Mouse (Mus musculus): ENCODE data around the gene Hs3st3b1.

Gene Hs3st3b1

DNA sequence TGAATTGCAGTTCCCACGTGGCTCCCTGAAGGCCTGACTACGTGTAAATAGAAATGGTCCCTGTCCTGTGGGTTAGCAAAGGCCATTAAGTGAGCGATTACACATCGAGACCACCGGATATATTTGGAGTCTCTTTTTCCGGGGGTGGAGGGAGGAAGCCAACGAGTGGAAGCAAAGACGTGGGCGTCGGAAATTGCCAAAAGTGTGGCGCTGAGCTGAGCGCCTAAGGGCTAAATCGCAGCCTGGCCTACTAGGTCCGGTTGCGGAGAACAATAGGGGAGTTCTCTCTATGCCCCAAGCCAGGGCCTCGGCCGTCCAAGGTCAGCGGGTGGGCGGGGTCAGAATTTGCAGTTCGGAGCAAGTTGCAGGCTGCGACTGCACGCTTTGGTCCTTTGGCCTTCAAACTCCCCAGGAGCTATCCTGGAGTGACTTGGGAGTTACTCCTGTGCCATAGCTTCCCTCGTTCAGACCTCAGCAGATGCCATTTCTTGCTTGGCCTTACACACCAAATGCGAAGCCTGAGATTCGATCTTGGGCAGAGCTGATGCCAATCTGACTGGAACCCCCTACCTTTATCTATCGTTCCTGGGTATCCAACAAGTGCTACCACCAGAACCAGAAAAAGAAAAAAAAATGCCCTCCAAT lies 2.3 kb upstream of the Hs3st3b1 start:
- no peak for DNase-seq (ENCODE audit: extremely low spot score, low read depth, low spot score)

DNA sequence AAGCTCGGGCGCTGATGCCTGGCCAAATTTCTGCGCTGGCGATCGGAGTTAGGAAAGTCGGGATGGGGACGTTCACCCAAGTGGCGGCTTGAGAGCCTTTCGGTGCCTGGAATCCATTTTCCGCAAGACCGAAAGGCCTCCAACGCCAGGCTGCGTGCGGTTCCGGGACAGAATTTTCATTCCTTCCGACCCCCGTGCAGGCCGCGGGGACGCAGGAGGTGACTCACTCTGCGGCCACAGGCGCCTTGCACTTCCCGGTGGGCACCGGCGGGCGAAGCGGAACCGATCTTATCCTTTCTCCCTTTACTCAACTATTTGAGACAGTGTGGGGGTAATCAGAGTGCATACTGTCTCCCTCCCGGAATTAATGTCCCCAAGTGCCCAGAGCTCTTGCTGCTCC lies 1.3 kb upstream of the Hs3st3b1 start:
- no peak for DNase-seq (ENCODE audit: extremely low spot score, low read depth, low spot score)

DNA sequence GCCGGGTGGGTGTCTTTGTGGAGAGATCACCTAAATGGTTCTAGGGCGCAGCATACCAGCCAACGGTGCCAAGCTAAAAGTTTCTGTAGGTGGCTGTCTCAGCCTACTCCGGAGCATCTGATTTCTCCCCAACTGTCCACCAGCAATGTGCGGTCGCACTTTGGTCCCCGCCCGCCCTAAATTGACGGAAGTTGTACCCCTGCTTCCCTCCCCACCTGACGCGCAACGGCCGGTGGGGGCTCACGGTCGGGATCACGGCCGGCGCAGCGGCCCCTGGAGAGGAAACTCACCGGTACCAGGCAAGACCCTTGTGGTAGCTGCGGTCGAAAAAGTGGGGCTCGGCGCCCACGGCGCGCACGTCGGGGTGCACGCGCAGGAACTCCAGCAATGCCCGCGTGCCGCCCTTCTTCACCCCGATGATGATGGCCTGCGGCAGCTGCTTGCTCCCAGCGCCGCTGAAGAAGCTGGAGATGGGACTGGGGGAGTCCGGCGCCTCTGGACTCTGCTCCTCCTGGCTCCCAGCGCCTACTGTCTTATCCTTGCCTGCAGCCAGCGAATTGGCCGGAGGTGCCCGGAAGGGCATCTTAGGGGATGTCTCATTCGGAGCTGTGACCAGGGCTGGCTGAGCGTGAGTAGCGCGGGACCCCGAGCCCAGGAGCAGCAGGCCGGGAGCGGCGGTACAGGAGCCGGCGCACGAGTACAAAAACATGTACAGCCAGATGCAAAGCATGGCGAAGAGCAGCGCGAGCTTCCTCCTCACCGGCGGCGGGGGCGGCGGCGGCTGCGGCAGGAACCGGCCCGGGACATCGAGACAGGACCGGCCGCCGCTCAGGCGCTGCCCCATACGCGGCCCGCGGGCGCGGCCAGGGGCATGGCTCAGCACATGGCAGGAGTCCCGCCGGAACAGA lies 792 bp downstream of the Hs3st3b1 start:
- no peak for DNase-seq (ENCODE audit: extremely low spot score, low read depth, low spot score)

DNA sequence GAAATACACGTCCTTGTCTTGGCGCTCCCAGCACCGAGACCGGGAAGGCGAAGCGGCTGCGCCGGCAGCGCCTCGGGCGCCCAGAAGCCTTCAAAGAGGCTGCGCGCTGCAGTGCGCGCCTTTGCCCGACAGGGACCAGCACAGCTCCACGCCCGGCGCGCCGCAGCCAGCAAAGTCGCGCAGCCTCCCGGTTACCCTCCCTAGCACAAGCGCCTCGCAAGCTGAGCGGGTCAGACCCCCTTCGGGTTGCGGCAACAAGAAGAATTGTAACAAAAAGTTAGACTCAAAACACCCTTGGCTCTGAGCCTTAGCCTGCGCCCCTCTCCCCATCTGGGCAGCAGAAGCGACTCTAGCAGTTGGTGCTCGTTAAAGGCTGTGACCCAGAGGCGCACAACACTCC lies 1.6 kb downstream of the Hs3st3b1 start:
- no peak for DNase-seq (ENCODE audit: extremely low spot score, low read depth, low spot score)

DNA sequence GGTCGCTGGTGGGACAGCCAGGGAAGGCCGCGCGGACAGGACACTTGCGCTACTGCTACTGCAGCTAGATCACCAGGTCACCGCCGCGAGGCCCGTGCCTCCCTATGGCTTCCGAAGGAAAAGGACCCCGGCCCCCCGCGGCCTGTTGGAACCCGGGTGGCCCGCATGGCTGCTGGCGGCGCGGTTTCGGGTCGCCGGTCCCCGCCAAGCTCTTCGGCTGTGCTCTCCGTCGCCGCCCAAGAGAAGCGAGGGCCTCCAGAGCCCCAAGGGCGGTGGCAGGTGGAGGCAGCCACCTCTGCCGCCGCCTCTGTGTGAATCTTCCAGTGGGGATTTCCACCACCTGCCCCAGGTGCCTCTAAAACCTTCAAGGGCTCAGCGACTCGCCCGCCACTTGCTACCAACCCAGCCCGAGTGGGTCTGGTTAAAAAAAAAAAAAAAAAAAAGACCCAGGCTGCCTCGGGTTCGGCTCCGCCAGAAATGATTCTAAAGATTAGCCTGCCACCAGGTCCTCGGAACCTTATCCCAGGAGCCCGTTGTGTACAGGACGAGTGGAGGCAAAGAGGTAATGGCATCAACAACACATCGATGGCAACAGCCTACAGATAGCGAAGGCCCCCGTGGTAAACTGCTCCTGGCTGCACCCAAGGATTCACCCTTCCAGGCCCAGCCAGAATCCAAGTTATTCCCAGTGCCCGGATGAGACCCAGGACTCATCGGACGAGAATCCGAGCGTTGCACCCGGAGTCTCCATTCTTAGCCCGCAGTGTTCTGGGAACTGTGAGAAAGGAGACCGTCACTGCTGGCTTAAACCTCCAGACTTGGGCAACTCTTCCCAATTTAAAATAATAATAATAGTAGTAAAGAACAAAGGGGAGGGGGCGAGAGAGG lies 2.6 kb downstream of the Hs3st3b1 start:
- no peak for DNase-seq (ENCODE audit: extremely low spot score, low read depth, low spot score)

DNA sequence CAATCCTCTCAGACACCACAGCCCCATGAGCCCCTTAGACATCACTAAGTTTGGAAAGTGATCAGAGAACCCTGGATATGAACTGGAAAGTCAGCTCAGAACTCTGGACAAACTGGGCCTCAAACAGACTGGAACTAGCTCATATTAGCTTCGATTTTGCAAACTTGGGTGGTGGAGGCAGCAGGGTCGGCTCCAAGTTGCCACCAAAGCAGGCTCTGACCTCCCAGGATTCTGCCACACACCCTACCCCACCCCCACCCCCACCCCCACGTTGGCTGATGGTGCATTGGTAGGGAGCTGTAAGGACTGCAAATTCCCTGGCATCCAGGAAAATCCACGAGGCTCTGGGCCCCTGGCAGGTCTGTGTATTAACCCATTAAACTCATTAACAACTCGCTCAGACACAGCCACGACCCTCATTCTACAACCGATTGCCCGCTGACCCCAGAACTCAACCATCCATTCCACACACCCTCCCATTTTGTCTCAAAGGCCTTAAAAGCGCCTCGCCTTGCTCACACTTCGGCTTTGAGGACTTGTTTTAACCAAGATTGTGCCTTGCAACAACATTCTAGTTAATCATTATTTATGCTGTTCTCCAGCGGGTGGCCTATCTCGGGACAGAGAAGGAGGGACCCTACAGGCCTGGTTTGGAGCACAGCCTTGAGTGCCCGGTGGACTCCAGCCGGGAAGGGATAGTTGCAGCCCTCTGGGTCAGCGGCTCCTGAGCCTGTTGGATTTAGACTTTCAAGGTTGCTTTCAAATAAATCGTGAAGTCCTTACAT lies 3.6 kb downstream of the Hs3st3b1 start:
- no peak for DNase-seq (ENCODE audit: extremely low spot score, low read depth, low spot score)

DNA sequence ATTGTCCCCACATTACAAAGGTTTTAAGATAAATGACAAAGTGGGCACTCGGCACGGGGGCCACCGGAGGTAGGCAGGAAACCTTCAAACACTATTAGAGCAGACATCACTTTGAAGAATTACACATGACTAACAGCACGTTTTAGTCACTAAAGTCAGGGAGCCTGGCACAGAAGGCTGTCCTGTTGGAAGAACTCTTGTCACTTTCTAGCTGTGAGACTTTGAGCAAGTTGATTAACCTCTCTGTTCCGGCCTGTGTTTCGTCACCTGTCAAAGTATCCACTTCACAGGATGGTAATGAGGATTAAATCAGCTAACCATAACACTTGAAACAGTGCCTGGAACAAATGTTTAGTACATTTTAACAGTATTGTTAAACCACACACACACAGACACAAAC lies 4.5 kb downstream of the Hs3st3b1 start:
- no peak for DNase-seq (ENCODE audit: extremely low spot score, low read depth, low spot score)

DNA sequence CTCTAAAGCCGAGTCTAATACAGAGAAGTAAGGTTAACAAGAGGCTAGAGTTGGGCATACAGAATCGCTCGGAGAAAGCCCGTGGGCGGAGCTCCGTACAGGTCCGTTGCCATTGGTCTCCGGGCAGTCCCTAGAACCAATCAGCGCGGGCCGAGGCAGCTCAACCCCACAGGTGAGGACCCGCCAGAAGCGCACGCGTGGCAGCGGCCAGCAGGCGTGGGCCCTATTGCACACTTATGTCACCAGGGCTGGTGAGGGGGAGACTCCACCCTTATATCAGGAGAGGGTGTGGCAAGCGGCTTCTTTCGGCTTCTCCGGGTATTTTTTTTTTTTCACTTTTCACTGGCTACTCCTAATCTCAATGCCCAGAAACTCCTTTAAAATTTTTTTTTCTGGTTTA lies 7.7 kb downstream of the Hs3st3b1 start:
- DNase-seq (ENCODE audit: extremely low spot score, low read depth, low spot score), result no peak

DNA sequence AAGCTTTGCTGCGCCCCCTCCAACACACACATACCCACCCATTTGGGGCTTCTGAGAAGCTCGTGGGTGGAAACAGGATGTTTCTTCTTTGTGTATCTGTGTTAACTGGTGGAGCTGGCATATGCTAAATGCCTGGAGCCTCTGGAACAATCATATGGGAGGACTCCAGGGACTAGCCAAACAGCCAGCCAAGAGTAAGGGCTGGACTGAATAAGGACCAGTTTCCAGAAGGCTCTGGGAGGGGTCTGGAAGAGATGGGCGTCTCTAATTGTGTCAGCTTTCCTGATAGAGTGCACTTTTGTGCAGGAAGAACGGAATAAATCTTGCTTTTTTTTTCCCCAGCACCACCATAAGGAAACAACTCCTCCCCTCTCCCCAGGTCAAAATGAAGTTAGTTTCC lies 8.2 kb downstream of the Hs3st3b1 start:
- DNase-seq (ENCODE audit: extremely low spot score, low read depth, low spot score), result no peak

DNA sequence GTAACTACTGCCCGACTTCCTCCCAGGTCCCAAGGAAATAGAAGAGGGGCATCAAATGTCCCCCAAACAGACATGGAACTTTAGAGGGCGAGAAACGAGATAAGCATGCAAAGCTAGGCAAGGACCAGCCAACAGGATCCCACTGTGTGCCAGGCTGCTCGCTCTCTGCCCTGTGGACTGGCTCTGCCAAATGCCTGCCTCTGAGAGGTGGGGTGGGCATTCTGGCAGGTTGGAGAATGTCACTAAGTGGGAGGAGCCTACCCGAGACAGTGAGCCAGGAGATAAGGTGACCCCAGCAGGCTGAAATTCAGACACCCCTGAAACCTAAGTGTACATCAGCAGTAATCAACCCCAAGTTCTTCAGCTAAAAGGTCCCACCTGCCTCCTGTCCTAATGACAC lies 11.1 kb downstream of the Hs3st3b1 start:
- no peak for DNase-seq (ENCODE audit: extremely low spot score, low read depth, low spot score)

DNA sequence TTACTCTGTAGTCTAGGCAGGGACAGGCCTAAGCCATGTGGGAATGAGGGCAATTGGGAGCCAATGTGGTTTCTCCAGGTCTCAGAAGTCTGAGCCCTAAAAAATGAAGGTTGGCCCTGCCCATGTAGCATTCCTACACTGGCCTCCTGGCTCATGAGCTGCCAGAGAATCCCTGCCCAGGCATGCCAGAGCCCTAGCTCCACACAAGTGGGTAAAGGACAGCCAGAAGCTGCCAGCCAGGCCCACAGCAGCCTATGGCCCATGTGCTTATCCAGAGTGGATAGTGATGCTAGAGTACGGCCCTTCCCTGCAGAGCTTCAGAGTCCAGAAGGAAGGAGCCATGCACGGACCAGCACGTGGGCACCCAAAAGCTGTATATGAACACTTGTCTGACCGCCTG lies 12.1 kb downstream of the Hs3st3b1 start:
- no peak for DNase-seq (ENCODE audit: extremely low spot score, low read depth, low spot score)

DNA sequence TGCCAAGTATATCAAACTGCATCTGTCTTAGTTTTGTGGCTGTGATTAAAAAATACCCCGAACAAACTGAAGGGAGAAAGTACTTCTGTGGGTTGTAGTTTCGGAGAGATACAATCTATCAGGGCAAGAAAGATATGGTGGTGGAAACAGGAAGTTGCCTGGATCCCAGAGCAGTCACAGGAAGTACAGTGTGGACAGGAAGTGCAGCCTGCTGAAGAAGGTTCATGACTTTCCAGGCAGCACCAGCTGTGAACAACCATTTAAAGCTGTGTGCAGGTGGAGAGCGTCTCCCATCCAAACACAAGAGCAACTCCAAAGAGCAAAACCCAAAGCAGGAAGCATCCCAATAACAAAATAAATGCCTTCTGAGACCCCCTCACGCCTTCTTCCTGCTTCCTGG lies 13.6 kb downstream of the Hs3st3b1 start:
- DNase-seq (ENCODE audit: extremely low spot score, low read depth, low spot score), result no peak

DNA sequence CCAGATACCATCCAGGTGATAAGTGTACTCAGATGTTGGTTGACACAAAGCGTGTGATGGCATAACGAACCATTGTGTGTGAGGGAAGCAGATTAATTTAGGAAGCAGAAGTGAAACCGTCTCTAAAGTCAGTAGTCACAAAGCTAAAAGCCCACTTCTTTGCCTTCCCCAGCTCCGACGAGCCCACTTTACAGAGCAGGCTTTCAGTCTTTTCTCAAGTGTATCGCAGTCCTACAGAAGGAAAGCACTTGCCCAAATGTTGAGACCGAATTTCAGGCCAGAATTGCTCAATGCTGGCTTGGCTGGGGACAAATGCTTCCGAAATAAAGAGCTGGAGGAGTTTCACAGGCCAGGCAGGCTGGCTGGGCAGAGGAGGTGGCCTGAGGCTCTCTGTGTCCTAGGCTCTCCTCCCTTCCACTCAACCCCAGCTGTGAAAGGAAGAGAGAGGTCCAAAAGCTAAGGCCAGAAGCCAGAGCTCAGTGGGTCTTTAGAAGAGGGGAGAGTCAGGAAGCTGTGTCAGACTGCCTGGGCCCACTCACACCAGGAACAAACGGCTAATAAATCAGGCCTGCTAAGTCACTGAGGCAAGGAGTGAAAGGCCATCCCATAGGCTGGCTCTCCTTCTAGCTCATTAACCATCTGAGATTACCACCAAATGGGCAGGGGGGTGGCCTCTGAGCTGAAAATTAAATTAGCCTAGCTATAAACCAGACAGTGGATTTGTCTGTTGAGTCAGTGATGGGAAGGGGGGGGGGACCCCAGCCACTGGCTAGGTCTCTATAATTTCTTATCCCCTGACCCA lies 15.3 kb downstream of the Hs3st3b1 start:
- DNase-seq (ENCODE audit: extremely low spot score, low read depth, low spot score), result no peak

DNA sequence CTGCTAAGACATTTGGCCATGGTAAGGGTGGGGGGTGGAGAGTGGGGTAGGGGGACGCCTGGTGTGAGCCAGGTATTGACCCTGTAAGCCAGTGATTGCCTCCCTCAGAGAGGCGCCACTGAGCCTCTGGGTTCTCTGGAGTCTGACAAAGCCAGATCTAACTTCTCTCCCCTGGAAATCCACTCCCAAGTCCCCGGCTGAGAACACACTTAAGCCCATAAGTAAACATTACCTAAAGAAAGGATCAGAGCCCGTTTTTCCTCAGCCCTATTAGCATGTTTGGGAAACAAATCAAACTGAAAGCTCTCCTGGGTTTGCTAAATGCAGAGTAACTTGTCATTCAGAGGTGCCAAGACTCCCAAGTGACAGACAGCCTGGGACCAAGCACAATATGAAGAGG lies 17.3 kb downstream of the Hs3st3b1 start:
- no peak for DNase-seq (ENCODE audit: extremely low spot score, low read depth, low spot score)

DNA sequence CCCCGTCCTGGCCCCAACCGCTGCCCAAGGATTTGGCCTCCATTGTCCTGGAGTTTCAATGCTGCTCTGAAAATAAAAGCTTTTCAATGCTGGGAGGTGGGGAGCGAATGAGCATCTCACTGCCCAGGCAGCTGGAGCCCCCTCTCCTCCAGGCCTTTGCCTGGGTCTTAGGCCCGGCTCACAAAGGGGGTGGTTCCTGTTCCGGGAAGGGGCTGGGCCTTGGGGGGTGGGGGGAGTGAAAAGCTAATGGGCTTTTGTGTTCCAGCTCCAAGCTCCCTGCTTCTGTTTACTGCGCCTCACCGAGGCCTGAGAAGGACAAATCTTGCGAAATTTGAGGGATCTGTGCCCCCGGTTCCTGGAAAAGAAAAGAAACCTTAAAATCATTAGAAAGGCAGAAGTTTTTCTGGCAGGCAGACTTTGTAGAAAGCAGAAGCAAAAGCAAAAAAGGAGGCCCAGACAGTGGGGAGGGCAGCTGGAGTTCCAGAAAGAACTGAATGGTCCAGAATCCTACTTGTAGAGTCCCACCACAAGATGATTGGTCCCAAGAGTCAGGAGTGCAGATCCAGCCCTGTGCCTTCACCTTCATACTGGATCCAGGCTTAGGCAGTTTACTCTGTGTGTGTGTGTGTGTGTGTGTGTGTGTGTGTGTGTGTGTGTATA lies 23.5 kb downstream of the Hs3st3b1 start:
- DNase-seq (ENCODE audit: extremely low spot score, low read depth, low spot score), result no peak

DNA sequence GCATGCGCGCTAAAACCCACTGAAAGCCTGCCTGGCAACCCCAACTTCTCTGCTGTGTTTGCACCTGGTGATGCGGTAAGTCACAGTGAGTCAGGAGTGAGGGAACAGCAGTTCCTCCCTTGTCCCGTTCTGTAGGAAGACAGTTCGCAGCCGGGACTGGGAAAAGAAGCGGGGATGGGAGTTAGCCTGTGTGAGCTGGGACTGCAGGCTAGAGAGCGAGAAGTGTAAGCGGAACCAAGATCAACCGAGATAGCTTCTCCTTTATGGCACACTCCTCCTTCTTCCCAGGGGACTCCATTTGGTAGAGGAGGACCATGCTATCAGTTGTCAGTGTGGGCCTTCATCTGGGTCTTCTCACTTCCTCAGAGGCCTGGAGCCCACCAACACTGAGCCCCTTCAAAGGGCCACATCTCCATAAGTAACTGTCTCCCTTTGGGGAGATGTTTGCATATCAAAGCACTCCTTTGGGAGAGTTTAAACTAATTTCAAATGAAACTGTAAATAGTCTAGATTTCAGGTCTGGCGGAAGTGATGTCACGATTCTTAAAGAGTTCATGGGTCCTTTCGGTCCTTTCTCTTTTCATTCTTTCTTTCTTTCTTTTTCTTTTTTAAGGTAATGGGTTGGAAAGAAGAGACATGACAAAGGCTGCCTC lies 24.1 kb downstream of the Hs3st3b1 start:
- no peak for DNase-seq (ENCODE audit: extremely low spot score, low read depth, low spot score)

DNA sequence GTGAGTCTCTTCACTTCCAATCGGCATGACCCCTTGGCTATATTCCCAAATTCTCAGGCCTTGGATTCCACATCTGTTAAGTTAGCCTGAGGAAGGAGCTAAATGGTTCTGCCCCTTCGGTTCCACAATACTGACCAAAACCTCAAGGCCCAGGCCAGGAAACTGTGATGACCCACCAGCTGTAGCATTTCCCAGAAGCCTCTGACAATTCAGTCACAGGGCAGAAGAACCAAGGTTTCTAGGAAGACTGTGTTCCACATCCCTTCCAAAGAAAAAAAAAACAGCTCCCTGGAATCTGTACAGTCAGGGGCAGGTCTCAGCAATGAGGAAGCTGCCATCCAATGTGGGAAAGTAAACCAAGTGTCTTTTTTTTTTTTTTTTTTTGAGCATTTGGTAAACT lies 25.1 kb downstream of the Hs3st3b1 start:
- no peak for DNase-seq (ENCODE audit: extremely low spot score, low read depth, low spot score)

DNA sequence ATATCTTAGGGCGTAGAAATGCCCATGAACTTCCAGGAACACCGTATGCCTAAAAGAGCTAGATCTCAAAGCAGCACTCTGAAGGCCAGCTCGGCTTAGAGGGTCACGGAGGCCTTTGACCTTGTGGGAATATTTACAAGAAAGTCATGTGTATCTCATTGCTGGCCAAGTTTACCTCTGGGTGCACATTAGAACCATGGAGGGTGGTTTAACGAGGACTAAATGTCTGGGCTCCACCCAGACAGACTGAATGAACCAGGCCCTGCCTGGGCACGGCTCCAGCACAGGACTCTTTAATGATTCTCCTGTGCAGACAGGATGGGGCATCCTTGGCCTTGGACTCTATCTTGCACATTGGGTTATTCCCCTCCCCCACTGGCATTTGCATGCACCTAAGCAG lies 27.9 kb downstream of the Hs3st3b1 start:
- DNase-seq (ENCODE audit: extremely low spot score, low read depth, low spot score), result no peak

DNA sequence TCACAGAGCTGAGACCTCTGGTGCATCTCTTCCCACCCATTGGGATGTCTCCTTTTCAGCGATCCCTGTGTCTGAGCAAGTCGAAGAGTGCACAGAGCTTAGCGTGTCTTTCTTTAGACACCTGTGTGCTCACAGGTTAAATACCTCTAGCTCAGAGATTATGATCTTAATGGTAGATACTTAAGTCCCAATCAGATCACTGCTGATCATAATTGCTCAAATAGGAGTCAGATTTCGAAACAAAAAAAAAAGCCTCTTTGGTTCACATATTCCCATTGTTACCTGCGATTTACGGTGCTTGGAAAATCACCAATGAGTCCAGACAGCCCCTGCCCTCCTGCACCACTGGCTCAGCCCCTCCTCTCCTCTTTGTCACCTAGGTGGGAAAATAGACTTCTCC lies 28.5 kb downstream of the Hs3st3b1 start:
- no peak for DNase-seq (ENCODE audit: extremely low spot score, low read depth, low spot score)
